Mouse (Mus musculus) cerebellum, adult 2 months (tissue): Measurements from ENCODE around the gene Fbh1.

Experiments
- CTCF ChIP-seq: fragments of 200-500 bp; IDR thresholded peaks from 2 replicates; pipeline ENCODE4 v1.5.1; 2011; ENCODE audit warnings: low read depth, mild to moderate bottlenecking, control low read depth, low read length, moderate library complexity, borderline replicate concordance; ENCODE audit not compliant: insufficient read depth
- POLR2A ChIP-seq: fragments of 200-500 bp; IDR thresholded peaks from 2 replicates; pipeline ENCODE4 v1.6.1; 2011; ENCODE audit warnings: low read length, control low read depth, borderline replicate concordance; ENCODE audit not compliant: insufficient read depth

GRCm38 (mm10) chr2:11713021-11713420 lies 64.4 kb downstream of the Fbh1 start:
- no peak for TF ChIP-seq POLR2A
- no peak for TF ChIP-seq CTCF
